Mouse (Mus musculus) liver, adult 2 months (tissue): ENCODE measurements around the gene Pdlim7. TPM values are rescaled to one million over a fixed set of nuclear protein-coding genes. Genes with fewer than 3 reads are reported as not detected.

ENCODE experiments used
- DNase-seq: peaks from one replicate; pipeline ENCODE4 v3.0.0-alpha.2; 2011; ENCODE audit warnings: low read depth, low spot score; ENCODE audit errors: extremely low read depth
- H3K27ac ChIP-seq: fragments of 200-500 bp; replicated peaks from 2 replicates; pipeline ENCODE4 v1.5.1; 2012; ENCODE audit warnings: low read depth, mild to moderate bottlenecking, control low read depth, inconsistent platforms, low read length; ENCODE audit not compliant: insufficient read depth
- H3K27me3 ChIP-seq: fragments of 200-500 bp; 2 replicates; pipeline ENCODE4 v1.6.1; 2012; ENCODE audit warnings: mild to moderate bottlenecking, moderate library complexity, low read length, inconsistent platforms; ENCODE audit not compliant: control insufficient read depth, insufficient read depth
- H3K36me3 ChIP-seq: fragments of 200-500 bp; 2 replicates; pipeline ENCODE4 v1.6.1; 2012; ENCODE audit warnings: low read length, inconsistent platforms; ENCODE audit not compliant: control insufficient read depth, insufficient read depth
- H3K4me1 ChIP-seq: fragments of 200-500 bp; 2 replicates; pipeline ENCODE4 v1.6.1; 2011; ENCODE audit warnings: low read length; ENCODE audit not compliant: control insufficient read depth, insufficient read depth
- H3K4me3 ChIP-seq: fragments of 200-500 bp; 2 replicates; pipeline ENCODE4 v1.5.1; 2011; ENCODE audit warnings: low read depth, mild to moderate bottlenecking, control low read depth, low read length, moderate library complexity; ENCODE audit not compliant: insufficient read depth
- H3K79me2 ChIP-seq: fragments of 200-500 bp; 2 replicates; pipeline ENCODE4 v1.6.1; 2012; ENCODE audit warnings: inconsistent platforms, mild to moderate bottlenecking, low read length, moderate library complexity; ENCODE audit not compliant: control insufficient read depth, insufficient read depth
- H3K9ac ChIP-seq: fragments of 200-500 bp; 2 replicates; pipeline ENCODE4 v1.6.1; 2012; ENCODE audit warnings: low read depth, mild to moderate bottlenecking, control low read depth, inconsistent platforms, low read length
- CTCF ChIP-seq: fragments of 200-500 bp; IDR thresholded peaks from 2 replicates; pipeline ENCODE4 v1.5.1; 2011; ENCODE audit warnings: low read depth, low read length, control low read depth
- POLR2A ChIP-seq: fragments of 200-500 bp; IDR thresholded peaks from 2 replicates; pipeline ENCODE4 v1.6.1; 2011; ENCODE audit warnings: low read length, control low read depth; ENCODE audit not compliant: insufficient read depth; ENCODE audit errors: extremely low read depth
- WGBS: fragments of 180-500 bp; shearing (Covaris S2); methylation state at CpG from one replicate; pipeline ENCODE4 v1.1.7; 2018; 5-methylcytosine and 5-hydroxymethylcytosine counted together
- polyA plus RNA-seq: library from polyadenylated mRNA; depleted of rRNA; stranded (reverse); fragments of >200 nt; gene quantifications from 2 replicates; pipeline ENCODE4 v1.2.3, GENCODE M21; 2012
- total RNA-seq: library from RNA; depleted of rRNA; stranded (reverse); fragments of >200 nt; gene quantifications from 2 replicates; pipeline ENCODE4 v1.2.3, GENCODE M21; 2014

The Pdlim7 gene
- total and polyA plus RNA-seq, 2 experiments = 6.4 to 10.2 TPM

DNA sequence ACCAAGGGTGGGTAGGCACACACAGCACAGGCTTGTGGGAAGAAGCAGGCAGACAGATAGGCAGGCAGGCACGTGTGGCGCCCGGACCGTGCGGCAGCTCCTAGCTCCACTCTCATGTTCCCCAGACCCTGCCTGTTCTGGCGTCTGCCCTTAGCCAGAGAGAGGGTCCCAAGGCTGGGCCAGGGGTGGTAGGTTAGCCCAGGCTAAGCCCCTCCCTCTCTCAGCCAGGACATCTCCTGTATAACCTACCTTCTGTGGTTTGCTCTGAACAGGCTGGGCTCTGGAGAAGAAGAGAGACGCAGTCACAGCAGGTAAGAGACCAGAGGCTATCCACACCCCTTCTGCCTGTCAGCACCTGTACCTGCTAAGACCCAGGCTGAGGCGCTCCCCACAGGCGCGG lies 4.9 kb downstream of the Pdlim7 start:
- DNase-seq = no peak
- Histone ChIP-seq H3K4me3 (no peak overlapping the region), H3K27ac (no peak overlapping the region), H3K36me3 (peaks cover 2% of the 10 kb centered on the region; the same call in 1 of the 2 replicates), H3K4me1 (peaks cover 13% of the 10 kb centered on the region), H3K27me3 (no peaks in the 10 kb centered on the region), H3K79me2 (no peaks in the 10 kb centered on the region), H3K9ac (no peak overlapping the region)
- TF ChIP-seq POLR2A (no peak), CTCF (no peak)
- over 99% methylated on average over 10 of the region's 10 CpGs for WGBS

DNA sequence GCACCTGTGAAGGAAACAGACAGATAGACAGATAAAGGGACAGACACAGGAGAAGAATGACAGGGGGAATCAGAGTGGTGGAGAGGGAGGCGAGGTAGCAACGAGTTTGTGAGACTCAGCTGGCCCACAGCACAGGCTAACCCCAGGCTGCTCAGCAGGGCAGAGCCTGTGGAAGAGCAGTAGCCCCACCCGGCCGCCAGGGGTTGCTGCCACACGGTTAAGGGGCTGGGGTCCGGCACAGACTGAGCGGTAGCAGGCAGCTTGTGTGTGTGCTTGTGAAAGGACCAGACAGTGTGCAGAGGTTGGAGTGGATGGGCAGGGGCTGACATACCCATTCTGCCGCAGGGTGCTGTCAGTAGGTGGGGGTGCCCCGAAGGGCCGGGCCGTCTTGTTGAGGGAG lies 5.6 kb downstream of the Pdlim7 start:
- Histone ChIP-seq H3K9ac (no peak overlapping the region), H3K79me2 (no peaks in the 10 kb centered on the region), H3K27ac (no peak overlapping the region), H3K4me3 (no peak overlapping the region), H3K36me3 (peaks cover 2% of the 10 kb centered on the region; the same call in 1 of the 2 replicates), H3K27me3 (no peaks in the 10 kb centered on the region), H3K4me1 (peaks cover 13% of the 10 kb centered on the region)
- 88% methylated on average over 11 of the region's 11 CpGs for WGBS
- TF ChIP-seq CTCF (no peak), POLR2A (no peak)
- DNase-seq = no peak

DNA sequence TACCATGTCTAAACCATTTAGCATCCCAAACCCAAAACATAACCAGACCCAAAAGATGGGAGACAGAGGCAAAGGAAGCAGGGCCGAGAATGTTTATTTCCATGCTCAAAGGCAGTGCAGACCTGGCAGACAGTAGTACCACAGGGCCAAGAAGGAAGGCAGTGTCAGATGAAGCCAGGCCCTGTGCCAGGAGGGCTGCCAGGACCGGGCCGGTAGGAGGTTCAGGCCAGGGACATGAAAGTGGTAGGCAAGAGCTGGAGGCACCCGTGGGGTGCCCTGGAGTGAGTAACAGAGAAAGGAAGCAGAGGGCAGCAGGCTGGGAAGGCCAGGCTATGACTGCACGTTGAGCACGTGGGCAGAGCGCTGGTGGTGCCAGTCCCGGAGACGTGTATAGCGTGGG lies 6.8 kb downstream of the Pdlim7 start:
- H3K9ac ChIP-seq = no peak overlapping the region
- no peak overlapping the region for H3K27ac ChIP-seq
- H3K27me3 ChIP-seq = no peaks in the 10 kb centered on the region
- H3K79me2 ChIP-seq = no peaks in the 10 kb centered on the region
- DNase-seq = no peak
- no peak overlapping the region for H3K4me3 ChIP-seq
- TF ChIP-seq CTCF (no peak), POLR2A (no peak)
- H3K36me3 ChIP-seq = peaks cover 2% of the 10 kb centered on the region; the same call in 1 of the 2 replicates
- peaks cover 7% of the 10 kb centered on the region for H3K4me1 ChIP-seq
- 86% methylated on average over 10 of the region's 10 CpGs for WGBS

DNA sequence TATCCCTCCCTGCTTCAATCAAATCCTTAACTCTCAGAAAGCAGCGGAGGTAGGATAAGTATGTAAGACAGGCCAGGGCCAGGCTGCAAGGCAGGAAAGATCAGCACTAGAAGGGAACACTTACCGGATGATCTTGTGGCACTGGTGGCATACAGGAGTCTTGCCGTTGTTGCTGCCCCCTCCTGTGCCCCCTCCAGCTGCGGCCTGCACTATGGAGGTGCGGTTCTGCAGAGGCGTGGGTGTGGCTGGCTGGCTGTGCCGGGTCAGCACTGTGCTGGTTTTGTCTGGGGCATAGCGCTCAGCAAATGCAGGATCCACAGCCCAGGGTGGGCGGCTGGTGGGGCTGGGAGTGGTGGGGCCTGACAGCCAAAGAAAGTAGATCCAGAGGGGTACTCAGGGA lies 7.7 kb downstream of the Pdlim7 start:
- peaks cover 2% of the 10 kb centered on the region; the same call in 1 of the 2 replicates for H3K36me3 ChIP-seq
- WGBS = 95% methylated on average over 9 of the region's 9 CpGs

DNA sequence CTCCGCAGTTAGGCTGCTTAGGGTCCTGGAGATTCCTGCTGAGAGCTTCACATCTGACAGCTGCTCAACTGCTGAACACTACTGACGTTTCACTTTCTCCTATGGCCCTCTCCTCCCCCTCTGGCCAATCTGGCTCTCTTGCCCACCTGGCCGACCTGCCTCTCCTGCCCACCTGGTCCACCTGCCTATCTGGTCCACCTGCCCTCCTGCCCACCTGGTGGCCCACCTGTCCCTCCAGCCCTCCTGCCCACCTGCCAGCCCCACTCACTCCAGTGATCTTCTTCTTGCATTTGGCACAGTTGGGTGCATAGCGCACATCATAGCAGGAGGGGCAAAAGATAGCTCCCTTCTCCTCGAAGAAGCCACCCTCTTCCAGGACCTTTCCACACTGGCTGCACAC lies 9.1 kb downstream of the Pdlim7 start:
- Histone ChIP-seq H3K36me3 (peaks cover 2% of the 10 kb centered on the region; the same call in 1 of the 2 replicates), H3K27me3 (no peaks in the 10 kb centered on the region), H3K79me2 (no peaks in the 10 kb centered on the region), H3K4me3 (no peak overlapping the region), H3K9ac (no peak overlapping the region), H3K4me1 (no peaks in the 10 kb centered on the region), H3K27ac (no peak overlapping the region)
- TF ChIP-seq POLR2A (no peak), CTCF (no peak)
- WGBS = 91% methylated on average over 5 of the region's 5 CpGs
- no peak for DNase-seq

More for the DNA sequence above, 7.7 kb downstream of the Pdlim7 start:
- H3K9ac ChIP-seq = no peak overlapping the region
- no peaks in the 10 kb centered on the region for H3K79me2 ChIP-seq
- peaks cover 2% of the 10 kb centered on the region; the same call in 1 of the 2 replicates for H3K4me1 ChIP-seq
- no peak for DNase-seq
- no peak for TF ChIP-seq CTCF
- no peak for TF ChIP-seq POLR2A
- H3K27me3 ChIP-seq = no peaks in the 10 kb centered on the region
- H3K27ac ChIP-seq = no peak overlapping the region
- no peak overlapping the region for H3K4me3 ChIP-seq

DNA sequence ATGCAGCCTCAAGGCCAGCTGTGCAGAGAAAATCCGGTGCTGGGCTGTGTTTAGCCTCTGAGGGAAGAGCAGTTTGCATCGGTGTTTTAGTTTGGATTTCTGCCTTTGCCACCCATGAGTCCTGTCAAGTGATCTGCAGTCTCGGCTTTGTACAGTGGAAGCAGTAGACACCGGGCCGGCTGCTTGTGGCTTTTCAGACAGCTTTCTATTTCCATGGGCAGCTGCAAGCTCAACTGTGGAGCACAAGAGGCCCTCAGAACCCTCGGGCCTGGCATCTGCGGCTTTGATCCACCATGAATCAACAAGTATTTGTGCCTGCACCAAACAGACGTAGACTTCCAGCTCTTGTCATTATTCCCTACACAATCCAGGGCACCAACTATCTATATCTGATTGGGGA lies 11.1 kb downstream of the Pdlim7 start:
- H3K9ac ChIP-seq = no peak overlapping the region
- H3K27me3 ChIP-seq = no peaks in the 10 kb centered on the region
- no peaks in the 10 kb centered on the region for H3K79me2 ChIP-seq
- no peaks in the 10 kb centered on the region for H3K4me1 ChIP-seq
- TF ChIP-seq CTCF (no peak), POLR2A (no peak)
- whole genome bisulfite sequencing = 89% methylated on average over 8 of the region's 8 CpGs
- H3K4me3 ChIP-seq = no peak overlapping the region
- no peak overlapping the region for H3K27ac ChIP-seq
- DNase-seq = no peak
- H3K36me3 ChIP-seq = peaks cover 2% of the 10 kb centered on the region; the same call in 1 of the 2 replicates
